Mouse (Mus musculus) lung, embryonic 16.5 days (tissue): ENCODE data around the gene Pcsk2. TPM values are rescaled to one million over a fixed set of nuclear protein-coding genes. Genes with fewer than 3 reads are reported as not detected.

Experiments used
- ATAC-seq: fragments of 200-750 bp; cut with Nextera tagmentation; 2 replicates; pipeline ENCODE4 v1.8.0; 2017; ENCODE audit warnings: low read depth, mild to moderate bottlenecking, moderate library complexity
- H3K27ac ChIP-seq: fragments of 300-500 bp; sonication (generic); 2 replicates; pipeline ENCODE4 v1.5.1; 2014; ENCODE audit warnings: mild to moderate bottlenecking, control low read depth, low read length
- H3K27me3 ChIP-seq: fragments of 300-500 bp; sonication (generic); 2 replicates; pipeline ENCODE4 v1.6.1; 2014; ENCODE audit warnings: low read depth, low read length, mixed read lengths; ENCODE audit not compliant: control insufficient read depth, insufficient read depth
- H3K36me3 ChIP-seq: fragments of 300-500 bp; sonication (generic); 2 replicates; pipeline ENCODE4 v1.6.1; 2014; ENCODE audit warnings: low read length; ENCODE audit not compliant: control insufficient read depth, insufficient read depth
- H3K4me1 ChIP-seq: fragments of 300-500 bp; sonication (generic); replicated peaks from 2 replicates; pipeline ENCODE4 v1.6.1; 2014; ENCODE audit warnings: low read length, mixed read lengths; ENCODE audit not compliant: control insufficient read depth, insufficient read depth
- H3K4me2 ChIP-seq: fragments of 300-500 bp; sonication (generic); 2 replicates; pipeline ENCODE4 v1.6.1; 2014; ENCODE audit warnings: low read depth, low read length, control low read depth
- H3K4me3 ChIP-seq: fragments of 300-500 bp; sonication (generic); 2 replicates; pipeline ENCODE4 v1.5.1; 2014; ENCODE audit warnings: mild to moderate bottlenecking, low read length, control low read depth
- H3K9ac ChIP-seq: fragments of 300-500 bp; sonication (generic); 2 replicates; pipeline ENCODE4 v1.6.1; 2014; ENCODE audit warnings: low read length, control low read depth
- H3K9me3 ChIP-seq: fragments of 300-500 bp; sonication (generic); 2 replicates; pipeline ENCODE4 v1.6.1; 2016; ENCODE audit warnings: low read length; ENCODE audit not compliant: control insufficient read depth
- WGBS: fragments of 180-500 bp; shearing (Covaris S2); extraction: QIAGEN DNeasy Blood & Tissue Kit; methylation state at CpG from one replicate; pipeline ENCODE4 v1.1.7; 2014; 5-methylcytosine and 5-hydroxymethylcytosine counted together
- polyA plus RNA-seq: library from polyadenylated mRNA; unstranded; fragments of >200 nt; fragmentation: Nextera tagmentation; extraction: Ambion mirVana; gene quantifications from 2 replicates; pipeline ENCODE4 v1.2.1, GENCODE M21; 2015

The Pcsk2 gene
- polyA plus RNA-seq, 1 experiment from 2014 or later = 0.08 TPM

- Histone ChIP-seq H3K9ac (no peak overlapping the region), H3K27me3 (no peaks in the 10 kb centered on the region), H3K9me3 (no peaks in the 10 kb centered on the region), H3K4me1 (no peaks in the 10 kb centered on the region), H3K4me2 (no peak overlapping the region), H3K27ac (no peak overlapping the region), H3K4me3 (no peak overlapping the region), H3K36me3 (no peaks in the 10 kb centered on the region)
- ATAC-seq = no peak
- WGBS = 68% methylated on average over 2 of the region's 2 CpGs
These were observed 19.1 kb downstream of the Pcsk2 start for GRCm38 (mm10) chr2:143565062-143565461.

- no peak overlapping the region for H3K27ac ChIP-seq
- no peaks in the 10 kb centered on the region for H3K36me3 ChIP-seq
- H3K9me3 ChIP-seq = no peaks in the 10 kb centered on the region
These were observed 20.0 kb downstream of the Pcsk2 start for GRCm38 (mm10) chr2:143565961-143566360.

DNA sequence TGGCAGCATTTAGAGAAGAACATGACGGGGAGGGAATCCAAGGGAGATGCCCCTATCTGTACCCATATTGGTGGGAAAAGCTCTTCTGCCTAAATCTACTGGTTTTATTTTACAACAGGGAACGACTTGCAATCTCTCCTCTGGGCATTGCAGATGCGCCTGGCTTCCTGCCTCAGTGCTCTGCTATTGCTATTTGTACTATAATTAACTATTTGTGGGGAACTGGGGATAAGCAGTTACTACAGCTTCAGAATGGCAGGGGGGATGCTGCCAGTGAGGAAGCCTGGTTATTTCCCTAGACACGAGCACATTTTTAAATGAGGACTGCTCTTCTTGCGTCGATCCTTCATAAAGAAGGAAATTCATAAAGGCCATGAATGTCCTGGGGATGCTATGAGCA lies 39.4 kb downstream of the Pcsk2 start:
- Histone ChIP-seq H3K4me2 (no peak overlapping the region), H3K4me1 (no peaks in the 10 kb centered on the region), H3K27me3 (no peaks in the 10 kb centered on the region), H3K9ac (no peak overlapping the region), H3K36me3 (no peaks in the 10 kb centered on the region), H3K27ac (no peak overlapping the region), H3K4me3 (no peak overlapping the region), H3K9me3 (no peaks in the 10 kb centered on the region)
- no peak for ATAC-seq
- WGBS = 83% methylated on average over 6 of the region's 6 CpGs

More at GRCm38 (mm10) chr2:143565961-143566360, 20.0 kb downstream of the Pcsk2 start:
- ATAC-seq = no peak
- H3K4me2 ChIP-seq = no peak overlapping the region
- H3K9ac ChIP-seq = no peak overlapping the region
- H3K4me1 ChIP-seq = no peaks in the 10 kb centered on the region
- no peaks in the 10 kb centered on the region for H3K27me3 ChIP-seq
- WGBS = 84% methylated on average over 6 of the region's 6 CpGs
- no peak overlapping the region for H3K4me3 ChIP-seq

- Histone ChIP-seq H3K9ac (no peak overlapping the region), H3K27ac (no peak overlapping the region), H3K4me1 (no peaks in the 10 kb centered on the region), H3K9me3 (no peaks in the 10 kb centered on the region), H3K36me3 (no peaks in the 10 kb centered on the region), H3K4me3 (no peak overlapping the region), H3K4me2 (no peak overlapping the region), H3K27me3 (no peaks in the 10 kb centered on the region)
- no peak for ATAC-seq
- WGBS = 89% methylated on average over 2 of the region's 2 CpGs
These were observed 44.4 kb downstream of the Pcsk2 start for GRCm38 (mm10) chr2:143590398-143590797.

GRCm38 (mm10) chr2:143603071-143603470 lies 57.1 kb downstream of the Pcsk2 start:
- no peaks in the 10 kb centered on the region for H3K27me3 ChIP-seq
- WGBS = 57% methylated on average over 3 of the region's 3 CpGs

GRCm38 (mm10) chr2:143603871-143604512 lies 58.0 kb downstream of the Pcsk2 start:
- no peak overlapping the region for H3K4me2 ChIP-seq
- H3K36me3 ChIP-seq = no peaks in the 10 kb centered on the region
- H3K9ac ChIP-seq = no peak overlapping the region
- H3K27me3 ChIP-seq = no peaks in the 10 kb centered on the region
- no peak for ATAC-seq
- 41% methylated on average over 2 of the region's 2 CpGs for WGBS
- H3K9me3 ChIP-seq = no peaks in the 10 kb centered on the region
- no peak overlapping the region for H3K27ac ChIP-seq
- H3K4me1 ChIP-seq = no peaks in the 10 kb centered on the region
- no peak overlapping the region for H3K4me3 ChIP-seq

More at GRCm38 (mm10) chr2:143603071-143603470, 57.1 kb downstream of the Pcsk2 start:
- Histone ChIP-seq H3K9me3 (no peaks in the 10 kb centered on the region), H3K4me1 (no peaks in the 10 kb centered on the region), H3K9ac (no peak overlapping the region), H3K36me3 (no peaks in the 10 kb centered on the region), H3K27ac (no peak overlapping the region), H3K4me3 (no peak overlapping the region), H3K4me2 (no peak overlapping the region)
- no peak for ATAC-seq

DNA sequence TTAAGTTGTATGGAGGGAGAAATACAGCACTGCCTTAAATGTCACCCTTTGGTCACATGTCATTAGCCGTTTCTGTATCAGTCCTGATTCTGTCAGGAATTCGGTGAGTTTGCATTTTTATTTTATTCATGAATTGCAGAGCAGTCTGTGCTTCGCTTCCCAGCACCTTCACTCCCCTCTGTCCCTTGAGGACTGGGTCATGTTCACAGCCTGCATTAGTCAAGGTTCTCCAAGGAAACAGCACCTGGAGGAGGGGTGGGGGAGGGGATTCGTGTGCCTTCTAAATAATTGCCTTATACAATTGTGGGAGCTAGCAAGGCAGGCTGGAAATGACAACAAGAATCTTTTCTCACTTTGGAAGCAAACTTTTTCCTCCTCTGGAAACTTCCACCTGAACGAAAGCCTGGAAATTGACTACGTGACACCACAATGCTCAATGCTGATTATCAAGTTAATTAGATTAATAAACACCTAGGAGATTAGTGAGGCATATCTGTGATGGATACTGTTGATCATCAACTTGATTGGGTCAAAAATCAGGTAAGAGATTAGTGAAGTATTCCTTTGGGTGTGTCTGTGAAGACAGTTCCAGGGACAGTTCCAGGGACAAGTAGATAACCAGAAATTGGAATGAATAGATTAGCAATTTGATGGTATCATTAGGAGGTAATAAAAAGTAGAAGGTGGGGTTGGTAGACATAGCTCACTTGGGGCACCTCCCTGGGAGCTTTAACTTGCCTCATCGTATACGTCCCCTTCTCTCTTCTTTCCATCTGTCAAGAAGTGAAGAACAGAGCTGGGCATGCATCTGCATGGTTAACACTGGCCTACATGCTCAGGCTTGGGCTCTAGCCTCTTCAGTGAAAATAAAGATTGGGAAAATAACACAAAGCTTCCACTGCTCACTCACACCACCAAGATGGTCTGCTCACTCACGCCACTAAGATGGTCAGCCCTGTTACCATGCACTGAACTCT lies 64.7 kb downstream of the Pcsk2 start:
- Histone ChIP-seq H3K4me2 (no peak overlapping the region), H3K4me3 (no peak overlapping the region), H3K27me3 (no peaks in the 10 kb centered on the region), H3K9ac (no peak overlapping the region), H3K4me1 (no peaks in the 10 kb centered on the region), H3K9me3 (no peaks in the 10 kb centered on the region), H3K36me3 (no peaks in the 10 kb centered on the region), H3K27ac (no peak overlapping the region)
- ATAC-seq = no peak
- 67% methylated on average over 9 of the region's 9 CpGs for WGBS

DNA sequence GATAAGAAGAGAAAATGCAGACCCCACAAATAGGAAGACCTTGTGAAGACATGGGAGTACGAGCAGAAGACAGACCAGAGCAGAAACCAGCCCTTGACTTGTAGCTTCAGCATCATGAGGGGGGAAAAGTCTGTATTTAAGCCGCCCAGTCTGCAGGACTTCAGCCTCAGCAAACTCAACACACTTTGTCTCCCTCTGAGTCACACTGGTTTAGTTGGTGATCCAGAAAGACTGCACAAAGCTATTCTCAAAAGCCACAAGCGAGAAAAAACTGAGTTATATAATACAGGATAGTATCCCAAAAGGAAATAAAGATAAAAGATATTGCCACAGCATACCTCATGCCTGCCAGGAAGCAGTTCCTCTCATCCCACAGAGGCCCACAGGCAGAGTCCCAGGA lies 67.5 kb downstream of the Pcsk2 start:
- Histone ChIP-seq H3K9ac (no peak overlapping the region), H3K4me3 (no peak overlapping the region), H3K9me3 (no peaks in the 10 kb centered on the region), H3K4me2 (no peak overlapping the region), H3K27me3 (no peaks in the 10 kb centered on the region), H3K36me3 (no peaks in the 10 kb centered on the region), H3K27ac (no peak overlapping the region), H3K4me1 (no peaks in the 10 kb centered on the region)
- no peak for ATAC-seq
- WGBS = 57% methylated on average over 3 of the region's 3 CpGs

DNA sequence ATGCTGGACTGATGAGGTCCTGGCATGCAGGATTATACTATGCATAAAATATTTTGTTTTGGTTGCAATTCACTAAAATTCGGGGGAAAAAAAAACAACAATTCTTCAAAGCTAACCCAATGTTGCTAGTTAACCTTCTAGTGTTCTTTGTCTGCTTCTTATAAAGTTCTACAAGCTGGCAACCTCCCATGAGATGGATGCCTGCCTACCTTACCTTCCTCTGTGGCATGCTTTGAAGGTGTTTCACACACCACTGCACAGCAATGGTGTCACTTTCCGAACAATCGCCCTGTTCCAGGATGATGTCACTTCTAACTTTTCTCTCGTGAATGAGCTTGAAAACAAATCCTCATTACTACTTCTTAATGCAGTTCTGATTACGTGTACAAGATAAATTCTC lies 68.8 kb downstream of the Pcsk2 start:
- 72% methylated on average over 5 of the region's 5 CpGs for WGBS
- no peak for ATAC-seq
- Histone ChIP-seq H3K36me3 (no peaks in the 10 kb centered on the region), H3K9ac (no peak overlapping the region), H3K27ac (no peak overlapping the region), H3K4me2 (no peak overlapping the region), H3K4me1 (no peaks in the 10 kb centered on the region), H3K9me3 (no peaks in the 10 kb centered on the region), H3K27me3 (no peaks in the 10 kb centered on the region), H3K4me3 (no peak overlapping the region)
